Mouse (Mus musculus): ENCODE data around the gene Edn2. TPM values are rescaled to one million over a fixed set of nuclear protein-coding genes. Genes with fewer than 3 reads are reported as not detected.

The Edn2 gene
- polyA plus RNA-seq, 1 experiment from 2014 or later = 0.18 TPM

DNA sequence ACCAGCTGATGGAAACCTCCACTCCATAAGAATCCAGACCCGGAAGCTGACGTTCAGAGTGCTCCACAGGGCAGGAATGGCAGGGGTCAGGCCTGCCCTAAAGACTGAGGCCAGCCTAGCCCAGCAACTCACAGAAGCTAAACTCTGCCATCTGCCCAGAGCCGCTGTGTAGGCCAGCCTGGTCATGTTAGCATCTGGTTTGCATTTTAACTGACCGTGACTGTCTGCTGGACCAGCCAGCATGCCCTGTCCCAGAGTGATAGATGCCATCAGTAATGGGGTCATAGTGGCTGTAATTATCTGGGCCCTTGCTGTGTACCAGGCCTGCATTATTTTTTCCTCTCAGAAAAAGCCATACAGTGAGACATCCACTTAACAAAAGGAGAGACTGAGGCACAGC is 30.1 kb upstream of the Edn2 start:
- 80% methylated on average over 4 of the region's 4 CpGs for WGBS
- Histone ChIP-seq H3K9me3 (ENCODE audit: control insufficient read depth, low read length) (no peaks in the 10 kb centered on the region), H3K4me3 (replicated peaks; ENCODE audit: low read depth, low read length) (no peak overlapping the region), H3K9ac (replicated peaks; ENCODE audit: low read length) (no peak overlapping the region), H3K27ac (replicated peaks; ENCODE audit: low read depth, low read length) (no peak overlapping the region), H3K4me2 (ENCODE audit: low read length) (no peak overlapping the region), H3K4me1 (ENCODE audit: control insufficient read depth, insufficient read depth, low read length) (no peaks in the 10 kb centered on the region), H3K27me3 (ENCODE audit: control insufficient read depth, insufficient read depth, low read length) (no peaks in the 10 kb centered on the region), H3K36me3 (ENCODE audit: control insufficient read depth, insufficient read depth, low read length) (no peaks in the 10 kb centered on the region)
- ATAC-seq (ENCODE audit: low FRiP score, low TSS enrichment) (no peak), DNase-seq (no peak)

DNA sequence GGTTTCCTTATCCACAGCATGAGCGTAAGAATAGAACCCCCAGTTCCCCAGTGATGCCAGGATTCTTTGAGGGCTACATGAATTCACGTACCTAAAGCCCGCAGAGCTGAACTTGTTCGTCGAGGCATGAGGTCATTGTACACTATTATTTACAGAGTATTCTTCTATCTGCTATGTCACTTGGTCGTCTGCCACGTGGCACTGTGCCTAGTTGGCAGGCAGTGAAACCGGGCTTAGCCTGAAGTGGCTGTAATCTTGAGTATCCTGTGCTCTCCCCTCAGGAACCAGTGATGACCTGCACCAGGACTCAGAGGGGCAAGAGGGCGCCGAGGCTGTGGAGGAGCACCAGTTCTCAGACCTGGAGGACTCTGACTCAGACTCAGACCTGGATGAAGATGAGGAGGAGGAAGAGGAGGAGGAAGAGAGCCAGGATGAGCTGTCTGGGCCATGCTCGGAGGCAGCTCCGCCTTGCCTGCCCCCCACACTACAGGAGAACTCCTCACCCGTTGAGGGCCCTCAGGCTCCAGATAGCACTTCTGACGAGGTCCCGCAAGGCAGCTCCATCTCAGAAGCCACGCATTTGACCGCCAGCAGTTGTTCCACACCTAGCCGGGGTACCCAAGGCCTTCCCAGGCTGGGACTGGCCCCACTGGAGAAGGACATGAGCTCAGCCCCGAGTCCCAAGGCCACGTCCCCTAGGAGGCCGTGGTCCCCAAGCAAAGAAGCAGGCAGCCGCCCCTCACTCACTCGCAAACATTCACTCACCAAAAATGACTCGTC is 29.4 kb upstream of the Edn2 start:
- Histone ChIP-seq H3K27me3 (ENCODE audit: control insufficient read depth, insufficient read depth, low read length) (no peaks in the 10 kb centered on the region), H3K4me2 (ENCODE audit: low read length) (no peak overlapping the region), H3K36me3 (ENCODE audit: control insufficient read depth, insufficient read depth, low read length) (no peaks in the 10 kb centered on the region), H3K4me1 (ENCODE audit: control insufficient read depth, insufficient read depth, low read length) (no peaks in the 10 kb centered on the region), H3K9me3 (ENCODE audit: control insufficient read depth, low read length) (no peaks in the 10 kb centered on the region), H3K4me3 (replicated peaks; ENCODE audit: low read depth, low read length) (no peak overlapping the region), H3K9ac (replicated peaks; ENCODE audit: low read length) (no peak overlapping the region), H3K27ac (replicated peaks; ENCODE audit: low read depth, low read length) (no peak overlapping the region)
- no peak for ATAC-seq (ENCODE audit: low FRiP score, low TSS enrichment)
- peak; percentile 50 for DNase-seq
- 83% methylated on average over 24 of the region's 24 CpGs for WGBS

DNA sequence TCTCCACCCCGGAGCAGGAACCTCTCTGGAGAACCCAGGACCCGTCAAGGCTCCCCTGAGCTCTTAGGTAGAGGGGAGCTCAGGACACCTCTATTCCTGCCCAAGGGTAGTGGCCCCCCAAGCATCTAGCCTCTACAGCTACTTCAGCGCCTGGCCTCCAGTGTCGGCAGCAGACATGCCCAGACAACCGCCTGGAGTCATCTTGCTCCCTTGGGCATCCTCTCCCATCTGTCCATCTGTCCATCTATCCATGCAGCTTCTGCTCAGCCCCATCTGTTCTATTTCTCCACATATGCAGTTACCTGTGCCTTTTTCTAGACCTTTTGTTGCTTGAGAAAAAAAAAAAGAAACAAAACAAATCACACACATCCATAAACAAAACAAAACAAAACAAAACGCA is 26.8 kb upstream of the Edn2 start:
- no peak for ATAC-seq (ENCODE audit: low FRiP score, low TSS enrichment)
- no peak overlapping the region for H3K27ac ChIP-seq (replicated peaks; ENCODE audit: low read depth, low read length)
- no peak for DNase-seq

DNA sequence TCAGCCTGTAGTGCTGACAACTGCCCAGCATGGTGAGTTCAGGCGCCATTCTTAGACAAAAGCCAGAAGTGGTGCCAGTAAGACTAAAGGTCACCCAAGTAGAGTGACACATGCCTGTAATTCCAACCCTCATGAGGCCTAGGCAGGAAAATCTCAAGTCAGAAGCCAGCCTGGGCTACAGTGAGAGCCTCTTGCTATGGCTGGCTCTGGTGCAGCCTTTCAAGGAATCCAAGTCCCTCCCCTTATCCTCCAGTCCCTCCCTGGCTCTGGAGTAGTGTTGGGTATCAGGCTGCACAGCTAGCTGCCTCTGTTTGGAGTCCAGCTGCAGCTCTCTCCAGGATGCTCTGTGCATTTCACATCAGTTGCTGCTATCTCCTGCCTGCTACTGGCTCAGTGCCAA is 19.2 kb upstream of the Edn2 start:
- Histone ChIP-seq H3K4me1 (ENCODE audit: control insufficient read depth, insufficient read depth, low read length) (no peaks in the 10 kb centered on the region), H3K9ac (replicated peaks; ENCODE audit: low read length) (no peak overlapping the region), H3K36me3 (ENCODE audit: control insufficient read depth, insufficient read depth, low read length) (no peaks in the 10 kb centered on the region), H3K4me2 (ENCODE audit: low read length) (no peak overlapping the region), H3K27ac (replicated peaks; ENCODE audit: low read depth, low read length) (no peak overlapping the region), H3K9me3 (ENCODE audit: control insufficient read depth, low read length) (no peaks in the 10 kb centered on the region), H3K4me3 (replicated peaks; ENCODE audit: low read depth, low read length) (no peak overlapping the region), H3K27me3 (ENCODE audit: control insufficient read depth, insufficient read depth, low read length) (no peaks in the 10 kb centered on the region)
- ATAC-seq (ENCODE audit: low FRiP score, low TSS enrichment) (no peak), DNase-seq (no peak)
- WGBS = 71% methylated on average over 1 of the region's 1 CpGs

More for the DNA sequence above, 26.8 kb upstream of the Edn2 start:
- Histone ChIP-seq H3K4me2 (ENCODE audit: low read length) (no peak overlapping the region), H3K4me1 (ENCODE audit: control insufficient read depth, insufficient read depth, low read length) (no peaks in the 10 kb centered on the region), H3K27me3 (ENCODE audit: control insufficient read depth, insufficient read depth, low read length) (no peaks in the 10 kb centered on the region), H3K4me3 (replicated peaks; ENCODE audit: low read depth, low read length) (no peak overlapping the region), H3K9ac (replicated peaks; ENCODE audit: low read length) (no peak overlapping the region), H3K9me3 (ENCODE audit: control insufficient read depth, low read length) (no peaks in the 10 kb centered on the region), H3K36me3 (ENCODE audit: control insufficient read depth, insufficient read depth, low read length) (no peaks in the 10 kb centered on the region)
- WGBS = 79% methylated on average over 6 of the region's 6 CpGs

DNA sequence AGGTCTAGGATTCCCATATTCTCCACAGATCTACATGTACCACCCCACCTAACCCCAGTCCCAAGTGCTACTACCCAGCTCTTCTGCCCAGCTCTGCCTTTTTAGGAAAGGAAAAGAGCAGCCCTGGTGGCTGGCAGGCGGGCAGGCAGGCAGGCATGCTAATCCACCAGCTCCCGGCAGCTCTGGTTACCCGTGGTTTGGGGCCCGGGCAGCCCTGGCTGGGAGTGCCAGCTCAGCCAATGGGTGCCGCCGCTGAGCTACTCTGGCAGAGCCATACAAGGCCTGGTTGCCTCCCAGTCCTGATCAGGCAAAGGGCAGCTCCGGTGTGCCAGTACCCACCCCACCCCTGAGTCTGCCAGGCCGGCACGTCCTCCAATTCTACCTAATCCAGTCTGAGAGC is 18.1 kb upstream of the Edn2 start:
- Histone ChIP-seq H3K9ac (replicated peaks; ENCODE audit: low read length) (no peak overlapping the region), H3K27me3 (ENCODE audit: control insufficient read depth, insufficient read depth, low read length) (no peaks in the 10 kb centered on the region), H3K4me2 (ENCODE audit: low read length) (no peak overlapping the region), H3K9me3 (ENCODE audit: control insufficient read depth, low read length) (no peaks in the 10 kb centered on the region), H3K27ac (replicated peaks; ENCODE audit: low read depth, low read length) (no peak overlapping the region), H3K36me3 (ENCODE audit: control insufficient read depth, insufficient read depth, low read length) (no peaks in the 10 kb centered on the region), H3K4me3 (replicated peaks; ENCODE audit: low read depth, low read length) (no peak overlapping the region), H3K4me1 (ENCODE audit: control insufficient read depth, insufficient read depth, low read length) (no peaks in the 10 kb centered on the region)
- DNase-seq (no peak), ATAC-seq (ENCODE audit: low FRiP score, low TSS enrichment) (no peak)
- 80% methylated on average over 9 of the region's 9 CpGs for WGBS

DNA sequence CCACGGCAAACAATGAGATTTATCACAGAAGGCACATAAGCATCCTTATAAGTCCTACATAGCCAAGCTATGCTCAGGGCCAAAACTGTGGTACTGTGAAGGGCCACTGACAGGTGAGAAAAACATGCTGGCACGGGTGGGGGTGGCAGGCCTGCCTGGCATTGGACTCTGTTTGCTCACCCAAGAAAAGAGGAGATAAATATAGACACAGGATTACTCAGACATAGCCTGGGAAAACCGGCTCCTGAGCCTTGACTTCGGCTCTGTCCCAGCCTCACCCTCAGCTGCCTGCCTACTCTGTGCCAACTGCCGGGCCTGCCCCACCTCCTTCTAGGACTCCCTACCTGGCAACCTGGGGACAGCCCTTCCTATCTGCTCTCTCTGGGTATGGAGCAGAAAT is 16.7 kb upstream of the Edn2 start:
- DNase-seq (no peak), ATAC-seq (ENCODE audit: low FRiP score, low TSS enrichment) (no peak)
- H3K4me1 ChIP-seq (ENCODE audit: control insufficient read depth, insufficient read depth, low read length) = peaks cover 9% of the 10 kb centered on the region
- WGBS = 86% methylated on average over 5 of the region's 5 CpGs
- no peaks in the 10 kb centered on the region for H3K9me3 ChIP-seq (ENCODE audit: control insufficient read depth, low read length)
- no peak overlapping the region for H3K9ac ChIP-seq (replicated peaks; ENCODE audit: low read length)
- H3K4me3 ChIP-seq (replicated peaks; ENCODE audit: low read depth, low read length) = no peak overlapping the region
- H3K4me2 ChIP-seq (ENCODE audit: low read length) = no peak overlapping the region
- H3K27me3 ChIP-seq (ENCODE audit: control insufficient read depth, insufficient read depth, low read length) = no peaks in the 10 kb centered on the region
- H3K36me3 ChIP-seq (ENCODE audit: control insufficient read depth, insufficient read depth, low read length) = no peaks in the 10 kb centered on the region
- no peak overlapping the region for H3K27ac ChIP-seq (replicated peaks; ENCODE audit: low read depth, low read length)

DNA sequence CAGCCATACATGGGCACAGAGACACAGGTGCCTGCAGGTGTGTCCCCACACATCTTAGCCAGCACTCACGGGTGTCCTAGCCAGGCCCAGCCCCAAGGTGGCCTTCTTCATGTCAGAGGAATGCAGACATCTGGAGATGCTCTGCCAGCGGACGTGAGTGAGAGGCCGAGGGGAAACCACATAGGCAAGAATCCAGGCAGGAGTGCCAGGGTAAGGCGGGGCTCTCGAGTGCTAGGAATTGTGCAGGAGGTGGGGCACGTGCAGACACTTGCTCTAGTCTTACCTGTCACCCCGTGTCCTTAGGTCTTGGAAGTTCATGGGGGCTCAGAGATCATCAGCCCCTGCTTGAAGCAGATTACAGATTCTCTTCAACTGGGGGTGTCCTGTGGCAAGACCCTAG is 15.1 kb upstream of the Edn2 start:
- no peaks in the 10 kb centered on the region for H3K27me3 ChIP-seq (ENCODE audit: control insufficient read depth, insufficient read depth, low read length)
- H3K36me3 ChIP-seq (ENCODE audit: control insufficient read depth, insufficient read depth, low read length) = no peaks in the 10 kb centered on the region
- no peak for DNase-seq
- peaks cover 9% of the 10 kb centered on the region for H3K4me1 ChIP-seq (ENCODE audit: control insufficient read depth, insufficient read depth, low read length)
- H3K27ac ChIP-seq (replicated peaks; ENCODE audit: low read depth, low read length) = no peak overlapping the region
- WGBS = 86% methylated on average over 8 of the region's 8 CpGs
- no peak overlapping the region for H3K4me3 ChIP-seq (replicated peaks; ENCODE audit: low read depth, low read length)
- H3K4me2 ChIP-seq (ENCODE audit: low read length) = no peak overlapping the region
- no peaks in the 10 kb centered on the region for H3K9me3 ChIP-seq (ENCODE audit: control insufficient read depth, low read length)
- no peak for ATAC-seq (ENCODE audit: low FRiP score, low TSS enrichment)
- no peak overlapping the region for H3K9ac ChIP-seq (replicated peaks; ENCODE audit: low read length)

DNA sequence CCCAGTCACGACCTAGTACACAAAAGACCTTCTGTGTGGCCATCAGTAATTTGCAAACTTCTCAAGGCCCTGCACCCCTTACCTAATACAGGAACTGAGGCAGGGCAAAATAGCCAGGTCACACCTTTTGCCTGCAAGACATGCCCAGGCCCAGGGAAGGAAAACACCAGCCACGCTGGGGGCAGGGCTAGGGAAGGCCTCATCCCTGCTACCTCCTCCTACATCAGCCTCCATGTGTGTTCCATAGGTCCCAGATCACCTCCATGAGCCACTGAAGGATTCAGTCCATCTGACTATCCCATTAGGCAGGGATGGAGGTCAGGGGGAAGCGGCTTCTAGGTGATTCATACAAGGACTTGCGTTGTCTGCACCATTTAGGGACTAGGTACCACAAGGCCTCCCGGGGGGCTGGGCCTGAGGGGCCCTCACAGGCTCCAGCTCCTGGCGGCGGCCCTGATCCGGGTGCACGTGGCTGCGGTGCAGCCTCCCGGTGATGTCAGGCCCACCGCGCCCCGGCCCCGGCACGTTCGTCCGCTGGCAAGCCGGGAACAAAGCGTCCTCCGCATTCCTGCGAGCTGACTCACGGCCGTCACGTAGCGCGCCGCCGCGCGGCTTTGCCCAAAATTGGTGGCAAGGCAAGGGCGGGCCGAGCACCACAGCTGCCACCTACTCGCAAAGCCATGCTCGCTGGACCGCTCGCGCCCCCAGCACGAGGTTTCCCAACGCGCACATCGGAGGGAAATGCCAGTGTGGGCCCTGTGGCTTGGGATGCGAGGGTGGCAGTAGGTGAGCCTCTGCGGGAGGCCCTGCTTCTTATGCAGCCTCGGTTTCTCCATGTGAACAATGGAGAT is 12.5 kb upstream of the Edn2 start:
- H3K4me3 ChIP-seq (replicated peaks; ENCODE audit: low read depth, low read length) = peak overlapping the region; percentile 19
- 6% methylated on average over 45 of the region's 45 CpGs for WGBS
- H3K27ac ChIP-seq (replicated peaks; ENCODE audit: low read depth, low read length) = peak overlapping the region; percentile 45
- H3K4me2 ChIP-seq (ENCODE audit: low read length) = peak overlapping the region; percentile 55
- ATAC-seq (ENCODE audit: low FRiP score, low TSS enrichment) (peak; percentile 79), DNase-seq (peak; percentile 84)
- H3K27me3 ChIP-seq (ENCODE audit: control insufficient read depth, insufficient read depth, low read length) = no peaks in the 10 kb centered on the region
- H3K9ac ChIP-seq (replicated peaks; ENCODE audit: low read length) = peak overlapping the region; percentile 59
- no peaks in the 10 kb centered on the region for H3K36me3 ChIP-seq (ENCODE audit: control insufficient read depth, insufficient read depth, low read length)
- H3K9me3 ChIP-seq (ENCODE audit: control insufficient read depth, low read length) = no peaks in the 10 kb centered on the region
- peaks cover 9% of the 10 kb centered on the region for H3K4me1 ChIP-seq (ENCODE audit: control insufficient read depth, insufficient read depth, low read length)

Data from midbrain, embryonic 14.5 days (tissue).